Mouse (Mus musculus) limb, embryonic 13.5 days (tissue): ENCODE data around the gene Fam120a. TPM values are rescaled to one million over a fixed set of nuclear protein-coding genes. Genes with fewer than 3 reads are reported as not detected.

ENCODE experiments used
- ATAC-seq: fragments of 200-750 bp; cut with Nextera tagmentation; 2 replicates; pipeline ENCODE4 v1.8.0; 2017; ENCODE audit warnings: low read depth, moderate number of reproducible peaks, moderate TSS enrichment; ENCODE audit not compliant: low FRiP score
- H3K27ac ChIP-seq: fragments of 300-500 bp; sonication (generic); 2 replicates; pipeline ENCODE4 v1.5.1; 2015; ENCODE audit warnings: inconsistent platforms, mild to moderate bottlenecking, moderate library complexity
- H3K27me3 ChIP-seq: fragments of 300-500 bp; sonication (generic); 2 replicates; pipeline ENCODE4 v1.6.1; 2015; ENCODE audit warnings: mild to moderate bottlenecking, inconsistent platforms
- H3K36me3 ChIP-seq: fragments of 300-500 bp; sonication (generic); 2 replicates; pipeline ENCODE4 v1.6.1; 2015; ENCODE audit warnings: inconsistent platforms, mild to moderate bottlenecking, moderate library complexity
- H3K4me1 ChIP-seq: fragments of 300-500 bp; sonication (generic); 2 replicates; pipeline ENCODE4 v1.6.1; 2015; ENCODE audit warnings: inconsistent platforms
- H3K4me2 ChIP-seq: fragments of 300-500 bp; sonication (generic); replicated peaks from 2 replicates; pipeline ENCODE4 v1.6.1; 2015; ENCODE audit warnings: inconsistent platforms, mild to moderate bottlenecking, moderate library complexity
- H3K4me3 ChIP-seq: fragments of 300-500 bp; sonication (generic); 2 replicates; pipeline ENCODE4 v1.5.1; 2015; ENCODE audit warnings: moderate library complexity, mild to moderate bottlenecking, inconsistent platforms
- H3K9ac ChIP-seq: fragments of 300-500 bp; sonication (generic); 2 replicates; pipeline ENCODE4 v1.6.1; 2015; ENCODE audit warnings: mild to moderate bottlenecking, inconsistent platforms
- H3K9me3 ChIP-seq: fragments of 300-500 bp; sonication (generic); 2 replicates; pipeline ENCODE4 v1.6.1; 2016; ENCODE audit warnings: inconsistent platforms
- WGBS: fragments of 180-500 bp; shearing (Covaris S2); methylation state at CpG from one replicate; pipeline ENCODE4 v1.1.7; 2015; 5-methylcytosine and 5-hydroxymethylcytosine counted together
- polyA plus RNA-seq: library from polyadenylated mRNA; unstranded; fragments of >200 nt; fragmentation: Nextera tagmentation; extraction: Ambion mirVana; gene quantifications from 2 replicates; pipeline ENCODE4 v1.2.1, GENCODE M21; 2015

The Fam120a gene
- 21.4 and 22.0 TPM in 2 replicates for polyA plus RNA-seq

GRCm38 (mm10) chr13:48967956-48968749, at the start of gene Fam120a:
Fam120a (minus strand) TSS chr13:48968017.
- Histone ChIP-seq H3K4me2 (peak within 1 kb of the TSS; percentile 95), H3K36me3 (peaks cover 3% of the 10 kb centered on the region; the same call in 1 of the 2 replicates), H3K4me3 (peak within 1 kb of the TSS; percentile 95), H3K27ac (peak within 1 kb of the TSS; percentile 97), H3K4me1 (peaks cover 48% of the 10 kb centered on the region), H3K9me3 (no peaks in the 10 kb centered on the region), H3K27me3 (no peaks in the 10 kb centered on the region), H3K9ac (peak within 1 kb of the TSS; percentile 97)
- peak; percentile 90 for ATAC-seq
- WGBS: under 1% methylated on average over 75 of the region's 116 CpGs

GRCm38 (mm10) chr13:49017375-49017774, 49.6 kb upstream of the Fam120a start:
- WGBS: 97% methylated on average over 1 of the region's 1 CpGs

GRCm38 (mm10) chr13:49016311-49016761, 48.5 kb upstream of the Fam120a start:
- peak overlapping the region; percentile 93 for H3K27ac ChIP-seq
- peak overlapping the region; percentile 43; the same call in 1 of the 2 replicates for H3K9ac ChIP-seq
- peak; percentile 89 for ATAC-seq

More at GRCm38 (mm10) chr13:49017375-49017774, 49.6 kb upstream of the Fam120a start:
- Histone ChIP-seq H3K4me1 (peaks cover 22% of the 10 kb centered on the region), H3K27ac (no peak overlapping the region), H3K9ac (no peak overlapping the region), H3K9me3 (peaks cover 7% of the 10 kb centered on the region; the same call in 1 of the 2 replicates), H3K4me2 (no peak overlapping the region), H3K27me3 (no peaks in the 10 kb centered on the region), H3K4me3 (no peak overlapping the region), H3K36me3 (no peaks in the 10 kb centered on the region)
- ATAC-seq: no peak

GRCm38 (mm10) chr13:49015366-49016306, 47.8 kb upstream of the Fam120a start:
- peak; percentile 62 for ATAC-seq
- Histone ChIP-seq H3K36me3 (no peaks in the 10 kb centered on the region), H3K4me3 (peak overlapping the region; percentile 28), H3K9ac (peak overlapping the region; percentile 46), H3K4me1 (peaks cover 22% of the 10 kb centered on the region), H3K27me3 (no peaks in the 10 kb centered on the region), H3K4me2 (peak overlapping the region; percentile 64), H3K9me3 (peaks cover 7% of the 10 kb centered on the region; the same call in 1 of the 2 replicates), H3K27ac (peak overlapping the region; percentile 93)
- WGBS: 3% methylated on average over 30 of the region's 30 CpGs

More at GRCm38 (mm10) chr13:49016311-49016761, 48.5 kb upstream of the Fam120a start:
- Histone ChIP-seq H3K4me2 (peak overlapping the region; percentile 64), H3K9me3 (peaks cover 7% of the 10 kb centered on the region; the same call in 1 of the 2 replicates), H3K4me1 (peaks cover 22% of the 10 kb centered on the region), H3K4me3 (peak overlapping the region; percentile 28), H3K36me3 (no peaks in the 10 kb centered on the region), H3K27me3 (no peaks in the 10 kb centered on the region)
- WGBS: 2% methylated on average over 16 of the region's 16 CpGs

GRCm38 (mm10) chr13:49013206-49013794, 45.5 kb upstream of the Fam120a start:
- Histone ChIP-seq H3K9me3 (peaks cover 7% of the 10 kb centered on the region; the same call in 1 of the 2 replicates), H3K36me3 (no peaks in the 10 kb centered on the region), H3K27me3 (peaks cover 4% of the 10 kb centered on the region; the same call in 1 of the 2 replicates), H3K27ac (no peak overlapping the region), H3K4me1 (peaks cover 22% of the 10 kb centered on the region), H3K4me2 (no peak overlapping the region), H3K4me3 (no peak overlapping the region), H3K9ac (no peak overlapping the region)
- 68% methylated on average over 5 of the region's 5 CpGs for WGBS
- no peak for ATAC-seq

GRCm38 (mm10) chr13:49001691-49002090, 33.9 kb upstream of the Fam120a start:
- Histone ChIP-seq H3K9ac (no peak overlapping the region), H3K4me2 (no peak overlapping the region), H3K27ac (no peak overlapping the region), H3K27me3 (no peaks in the 10 kb centered on the region), H3K36me3 (no peaks in the 10 kb centered on the region), H3K9me3 (no peaks in the 10 kb centered on the region), H3K4me3 (no peak overlapping the region), H3K4me1 (peaks cover 2% of the 10 kb centered on the region; the same call in 1 of the 2 replicates)
- ATAC-seq: no peak
- 52% methylated on average over 3 of the region's 3 CpGs for WGBS

- Histone ChIP-seq H3K4me3 (no peak overlapping the region), H3K27ac (no peak overlapping the region), H3K27me3 (no peaks in the 10 kb centered on the region), H3K9me3 (no peaks in the 10 kb centered on the region), H3K4me1 (peaks cover 9% of the 10 kb centered on the region), H3K9ac (no peak overlapping the region), H3K36me3 (no peaks in the 10 kb centered on the region), H3K4me2 (no peak overlapping the region)
- ATAC-seq: no peak
- WGBS: 9% methylated on average over 6 of the region's 6 CpGs
These were observed 30.8 kb upstream of the Fam120a start for GRCm38 (mm10) chr13:48998591-48998990.

GRCm38 (mm10) chr13:48996731-48997130, 28.9 kb upstream of the Fam120a start:
- Histone ChIP-seq H3K27me3 (no peaks in the 10 kb centered on the region), H3K9me3 (no peaks in the 10 kb centered on the region)
- WGBS: 89% methylated on average over 4 of the region's 4 CpGs

GRCm38 (mm10) chr13:48994903-48995302, 27.1 kb upstream of the Fam120a start:
- ATAC-seq: no peak
- Histone ChIP-seq H3K4me3 (no peak overlapping the region), H3K4me2 (no peak overlapping the region), H3K9ac (no peak overlapping the region), H3K27ac (no peak overlapping the region), H3K27me3 (no peaks in the 10 kb centered on the region), H3K9me3 (no peaks in the 10 kb centered on the region), H3K36me3 (no peaks in the 10 kb centered on the region), H3K4me1 (peaks cover 9% of the 10 kb centered on the region)
- WGBS: 39% methylated on average over 3 of the region's 3 CpGs

More at GRCm38 (mm10) chr13:48996731-48997130, 28.9 kb upstream of the Fam120a start:
- no peaks in the 10 kb centered on the region for H3K36me3 ChIP-seq
- no peak overlapping the region for H3K4me3 ChIP-seq
- H3K4me1 ChIP-seq: peaks cover 9% of the 10 kb centered on the region
- no peak overlapping the region for H3K4me2 ChIP-seq
- no peak for ATAC-seq
- no peak overlapping the region for H3K27ac ChIP-seq
- no peak overlapping the region for H3K9ac ChIP-seq

- peaks cover 6% of the 10 kb centered on the region for H3K4me1 ChIP-seq
- no peak overlapping the region for H3K4me3 ChIP-seq
- H3K4me2 ChIP-seq: no peak overlapping the region
- H3K27me3 ChIP-seq: no peaks in the 10 kb centered on the region
- ATAC-seq: no peak
- no peak overlapping the region for H3K9ac ChIP-seq
- H3K9me3 ChIP-seq: no peaks in the 10 kb centered on the region
- no peaks in the 10 kb centered on the region for H3K36me3 ChIP-seq
- no peak overlapping the region for H3K27ac ChIP-seq
These were observed 25.1 kb upstream of the Fam120a start for GRCm38 (mm10) chr13:48992914-48993313.

GRCm38 (mm10) chr13:48990138-48990537, 22.3 kb upstream of the Fam120a start:
- Histone ChIP-seq H3K36me3 (no peaks in the 10 kb centered on the region), H3K9me3 (no peaks in the 10 kb centered on the region), H3K27ac (no peak overlapping the region), H3K27me3 (no peaks in the 10 kb centered on the region), H3K4me1 (peaks cover 4% of the 10 kb centered on the region), H3K9ac (no peak overlapping the region), H3K4me2 (no peak overlapping the region), H3K4me3 (no peak overlapping the region)
- no peak for ATAC-seq
- 89% methylated on average over 2 of the region's 2 CpGs for WGBS
